10 mouse cellular contexts compared by ENCODE assay signal in the genomic region with DNA sequence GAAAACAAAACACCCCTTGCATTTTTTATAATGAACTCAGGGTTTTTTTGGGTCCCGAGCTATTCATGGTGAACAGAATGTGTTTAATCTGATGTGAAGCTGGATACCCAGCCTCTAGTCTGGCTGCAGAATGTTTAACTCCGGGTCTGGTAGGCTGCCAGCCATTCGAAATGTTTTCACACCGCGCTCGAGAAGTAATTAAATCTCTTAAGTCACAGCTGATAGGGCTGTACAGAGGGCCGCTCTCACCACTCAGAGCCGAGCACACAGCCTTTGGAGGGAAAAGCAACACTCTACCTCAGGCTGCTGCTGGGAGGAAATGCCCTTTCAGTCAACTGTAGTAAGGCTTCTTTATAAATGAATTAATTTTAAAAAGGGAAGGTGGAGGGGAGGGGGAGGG. TPM values are rescaled to one million over a fixed set of nuclear protein-coding genes. Genes with fewer than 3 reads are reported as not detected.
A peak's percentile ranks its signal among the peaks of the same experiment; 100 is the strongest.
DNase-seq lines count a peak whose midpoint lies in the region; ATAC-seq lines count a peak whose summit lies in the region.
"Had no signal": no experiment of that assay in that cellular context is flagged by ENCODE, and none has a peak within 500 bp of the region (broad histone marks: within the 10 kb centered on the region; RNA-seq: fewer than 3 reads in every experiment).

No protein-coding gene starts in this region.

- peaks cover 26% of the 10 kb centered on the region for H3K9me3 ChIP-seq in kidney, embryonic 16.5 days (ENCODE audit: low read length)
- peaks cover 6% of the 10 kb centered on the region for H3K9me3 ChIP-seq in forebrain, embryonic 14.5 days (replicated peaks; ENCODE audit: control insufficient read depth, low read length)

- WGBS in kidney, embryonic 16.5 days, result 63% methylated on average over 8 of the region's 8 CpGs
- 5% methylated on average over 8 of the region's 8 CpGs for WGBS in forebrain, embryonic 14.5 days

- H3K4me1 ChIP-seq in kidney, embryonic 16.5 days (ENCODE audit: insufficient read depth, low read length), result no peaks in the 10 kb centered on the region
- 0 out of 2 replicates have a peak, but pooled peaks cover 9% of the 10 kb centered on the region for H3K4me1 ChIP-seq in forebrain, embryonic 14.5 days (ENCODE audit: control insufficient read depth, insufficient read depth, low read length)

- no peak overlapping the region for H3K4me3 ChIP-seq in kidney, embryonic 16.5 days (ENCODE audit: low read length)
- no peak overlapping the region for H3K4me3 ChIP-seq in forebrain, embryonic 14.5 days (ENCODE audit: low read depth, low read length)
- H3K4me3 ChIP-seq: erythroblast, embryonic 14.5 days had no signal

- no peaks in the 10 kb centered on the region for H3K27me3 ChIP-seq in kidney, embryonic 16.5 days (ENCODE audit: insufficient read depth, low read length)
- peaks cover 5% of the 10 kb centered on the region; the same call in 1 of the 2 replicates for H3K27me3 ChIP-seq in forebrain, embryonic 14.5 days (replicated peaks; ENCODE audit: control insufficient read depth, insufficient read depth, low read length)

- H3K9ac ChIP-seq in kidney, embryonic 16.5 days (replicated peaks; ENCODE audit: low read length), result no peak overlapping the region
- H3K9ac ChIP-seq in forebrain, embryonic 14.5 days (ENCODE audit: low read length), result no peak overlapping the region

- peaks cover 18% of the 10 kb centered on the region for H3K36me3 ChIP-seq in kidney, embryonic 16.5 days (ENCODE audit: insufficient read depth, low read length)
- H3K36me3 ChIP-seq in forebrain, embryonic 14.5 days (ENCODE audit: control insufficient read depth, insufficient read depth, low read length), result peaks cover 14% of the 10 kb centered on the region; the same call in 1 of the 2 replicates

- no peak overlapping the region for H3K4me2 ChIP-seq in kidney, embryonic 16.5 days (replicated peaks; ENCODE audit: low read depth, low read length)
- H3K4me2 ChIP-seq in forebrain, embryonic 14.5 days (ENCODE audit: low read length), result no peak overlapping the region

- no peak for ATAC-seq in kidney, embryonic 16.5 days (ENCODE audit: low FRiP score, low TSS enrichment)
- ATAC-seq in forebrain, embryonic 14.5 days, result peak; percentile 81

- peak; percentile 37 to 38 for DNase-seq in cerebellum, postnatal 10 days
- DNase-seq in cerebellum, adult 9-11 months, result no peak
- peak; percentile 14 for DNase-seq in kidney, adult 18-20 months
- DNase-seq in forebrain, embryonic 14.5 days (ENCODE audit: low spot score), result peak; percentile 95
- peak; percentile 29 for DNase-seq in layer of hippocampus, adult 9-11 months
- no peak for DNase-seq in adrenal gland, adult 8-10 months
- no peak for DNase-seq in thymus, adult 18-20 months
- DNase-seq: adrenal gland, postnatal 14 days had no signal

- H3K27ac ChIP-seq in kidney, embryonic 16.5 days (ENCODE audit: low read length), result no peak overlapping the region
- H3K27ac ChIP-seq in forebrain, embryonic 14.5 days (ENCODE audit: low read depth, low read length), result no peak overlapping the region

RNA-seq across cellular contexts. Expression of gene Chic2, which starts 49.6 kb away (rescaled TPM):
- 20.9 and 23.9 TPM in 2 replicates for polyA plus RNA-seq in kidney, embryonic 16.5 days (2015; fragmentation: Nextera tagmentation; extraction: Ambion mirVana)
- polyA plus RNA-seq in forebrain, embryonic 14.5 days (2014; fragmentation: Nextera tagmentation; extraction: Ambion mirVana), result 40.6 and 48.0 TPM in 2 replicates
- 10 to 100 TPM; 22.8 to 28.3 (median 24.4) TPM for total RNA-seq in adrenal gland, adult 8-10 months (2022)

Comparison
In these comparisons a context has a peak if more than half of its experiments do, and no peak if none do; other contexts are left out.
1. DNase-seq: peak in cerebellum, postnatal 10 days (2 of 2), kidney, adult 18-20 months (single experiment), forebrain, embryonic 14.5 days (single experiment) and layer of hippocampus, adult 9-11 months (single experiment); none in cerebellum, adult 9-11 months (single experiment), adrenal gland, adult 8-10 months (single experiment) and thymus, adult 18-20 months (0 of 2).